Mouse (Mus musculus) monocyte, adult 2 months (primary cell): ENCODE data around the gene Tmem25.

Experiments
- DNase-seq, 2 experiments: peaks; one replicate each; pipeline ENCODE4 v3.0.0; 2022; ENCODE audit warnings: low spot score in 2 of 2, low read depth in 1 of 2

Tmem25 gene

DNA sequence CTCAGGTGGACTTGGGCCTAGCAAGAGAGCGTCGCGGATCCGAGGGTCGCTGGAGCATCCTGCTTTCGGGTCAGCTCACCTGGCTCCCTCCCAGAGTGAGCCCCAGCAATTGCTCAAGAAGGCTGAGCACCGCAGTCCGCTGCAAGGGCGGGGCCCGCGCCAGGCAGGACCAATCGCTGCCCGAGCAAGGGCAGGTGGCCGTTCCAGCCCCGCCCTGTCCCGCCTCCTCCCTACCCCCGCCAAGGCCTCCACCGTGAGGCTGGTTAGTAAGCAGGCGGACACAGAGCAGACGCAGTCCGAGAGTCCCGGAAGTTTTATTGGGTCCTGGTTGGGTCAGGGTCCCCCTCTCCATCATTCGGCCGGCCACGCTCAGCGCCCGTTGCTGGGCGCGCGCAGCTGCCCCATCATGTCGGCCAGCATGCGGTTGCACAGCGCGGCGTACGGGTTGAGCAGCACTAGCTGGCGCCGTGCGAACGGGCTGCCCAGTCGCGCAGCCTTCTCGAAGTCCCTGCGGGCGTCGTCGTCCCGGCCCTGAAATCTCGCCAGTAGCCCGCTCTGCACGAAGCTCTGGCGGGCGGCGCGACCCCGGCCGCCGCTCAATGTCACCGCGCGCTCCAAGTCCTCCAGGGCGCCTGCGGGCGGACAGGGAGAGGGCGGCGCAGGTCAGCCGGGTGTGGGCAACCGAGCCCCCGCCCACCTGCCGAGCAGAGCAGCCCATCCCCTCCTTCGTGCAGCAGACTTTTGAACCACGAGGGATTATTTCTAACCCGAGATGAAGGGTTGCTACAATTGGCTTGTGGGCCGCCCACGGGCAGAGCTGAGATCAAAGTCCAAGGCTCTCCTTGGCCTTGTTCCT is at the start of gene Tmem25:
Gene Tmem25 (minus strand): TSS at position 206 of the 856 bp plus-strand sequence.
- peak in 1 of 2 experiments; percentile 15 for DNase-seq

DNA sequence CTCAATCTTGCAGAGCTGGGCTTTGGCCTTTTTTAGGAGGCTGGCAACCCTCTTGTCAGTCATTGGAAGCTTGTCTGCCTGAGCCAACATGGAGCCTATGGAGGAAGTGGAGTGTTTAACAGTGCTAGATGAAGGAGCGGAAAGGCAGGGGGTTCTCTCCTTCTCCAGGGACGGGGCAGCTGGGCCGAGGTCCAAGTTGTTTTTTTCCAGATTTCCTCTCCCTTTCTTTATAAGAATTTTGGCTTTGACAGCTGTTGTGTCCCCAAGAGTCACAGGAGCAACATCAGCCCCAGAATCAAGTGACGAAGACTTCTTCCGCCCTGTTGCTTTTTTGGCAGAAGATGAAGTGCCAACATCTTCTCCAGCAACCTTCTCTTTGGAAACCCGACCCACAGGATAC is 48.3 kb upstream of the Tmem25 start:
- no peak for DNase-seq

GRCm38 (mm10) chr9:44841241-44841640 is 42.1 kb upstream of the Tmem25 start:
- DNase-seq, result no peak

DNA sequence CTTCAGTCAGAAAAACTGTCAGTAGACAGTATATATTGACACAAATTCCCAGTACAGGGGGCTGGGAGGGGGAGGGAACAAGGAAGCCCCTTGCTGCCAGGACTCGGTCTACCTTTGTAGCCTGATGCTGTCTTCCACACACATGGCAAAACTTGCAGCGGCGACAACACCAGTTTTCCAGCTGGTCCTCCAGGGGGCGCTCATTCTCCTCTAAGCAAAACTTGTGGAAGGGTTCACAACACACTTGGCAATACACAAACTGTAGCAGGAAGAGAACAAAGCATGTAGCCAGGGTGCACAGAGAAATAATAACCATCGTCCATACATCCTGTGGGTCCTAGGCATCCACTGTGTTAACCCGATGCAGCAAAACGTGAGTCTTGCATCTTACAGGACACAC is 37.3 kb upstream of the Tmem25 start:
- DNase-seq, result peak in 1 of 2 experiments; percentile 48

GRCm38 (mm10) chr9:44832356-44832755 is 33.2 kb upstream of the Tmem25 start:
- DNase-seq, result no peak

GRCm38 (mm10) chr9:44830506-44830905 is 31.4 kb upstream of the Tmem25 start:
- DNase-seq, result no peak

DNA sequence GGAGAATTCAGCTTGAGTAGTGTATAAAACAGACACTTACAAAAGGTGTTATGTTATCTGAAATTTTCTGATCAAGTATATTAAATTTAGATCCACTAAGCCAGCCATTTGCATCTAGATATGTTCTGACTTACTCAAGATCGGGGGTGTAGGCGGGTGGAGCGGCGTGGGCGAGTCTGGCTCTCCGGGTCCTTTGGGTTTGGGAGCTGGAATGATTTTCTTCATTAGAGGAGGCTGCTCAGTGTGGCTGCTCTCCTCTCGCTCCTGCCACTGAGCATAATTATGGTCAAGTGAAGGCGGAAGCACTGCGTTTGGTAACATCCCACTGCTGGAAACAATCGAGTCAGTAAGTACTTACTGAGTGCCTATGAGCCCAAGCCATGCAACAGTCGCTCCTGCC is 29.8 kb upstream of the Tmem25 start:
- no peak for DNase-seq

- DNase-seq, result no peak
These were observed 27.6 kb upstream of the Tmem25 start for GRCm38 (mm10) chr9:44826660-44827059.

DNA sequence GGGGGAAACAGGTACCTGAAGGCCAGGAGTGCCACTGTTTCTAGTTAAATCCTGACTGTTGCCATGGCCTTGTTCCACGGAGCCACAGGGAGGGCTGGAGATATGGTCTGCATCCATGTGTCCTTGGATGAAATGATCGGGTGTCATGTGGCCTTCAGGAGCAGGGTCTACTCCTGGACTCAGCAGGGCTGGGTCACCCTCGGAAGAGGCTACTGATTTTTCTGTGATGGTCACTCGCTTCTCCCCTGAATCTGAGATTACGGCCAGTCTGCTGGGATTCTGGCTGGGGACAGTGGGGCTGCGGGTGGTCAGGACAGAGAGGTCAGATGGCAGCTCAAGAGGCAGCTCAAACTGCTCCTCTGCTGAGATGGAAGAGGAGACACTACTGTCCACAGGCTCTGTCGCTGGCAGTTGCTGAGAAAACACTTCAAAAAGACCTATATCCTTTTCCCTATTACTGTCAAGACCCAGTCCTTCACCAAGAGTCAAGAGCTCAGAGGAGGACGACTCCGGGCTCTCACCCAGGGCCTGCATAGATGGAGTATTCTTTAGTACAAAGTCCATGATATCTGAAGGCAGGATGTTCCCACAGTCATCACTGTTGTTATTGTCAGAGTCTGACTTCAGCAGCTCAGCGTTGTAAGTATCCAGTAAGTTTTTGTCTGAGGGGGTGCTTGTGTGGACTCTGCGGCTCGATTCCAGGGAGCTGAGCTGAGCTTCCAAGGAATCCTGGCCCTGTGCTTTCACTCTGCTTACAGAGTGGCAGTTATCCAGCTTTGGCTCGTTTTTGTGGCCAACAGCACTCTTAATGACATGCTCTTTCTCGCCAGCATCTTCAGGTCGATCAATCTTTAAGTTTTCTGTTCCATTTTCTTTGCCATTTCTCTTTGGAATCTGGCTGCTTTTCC is 21.1 kb upstream of the Tmem25 start:
- no peak for DNase-seq

- DNase-seq, result no peak
These were observed 18.4 kb upstream of the Tmem25 start for GRCm38 (mm10) chr9:44817522-44817921.

DNA sequence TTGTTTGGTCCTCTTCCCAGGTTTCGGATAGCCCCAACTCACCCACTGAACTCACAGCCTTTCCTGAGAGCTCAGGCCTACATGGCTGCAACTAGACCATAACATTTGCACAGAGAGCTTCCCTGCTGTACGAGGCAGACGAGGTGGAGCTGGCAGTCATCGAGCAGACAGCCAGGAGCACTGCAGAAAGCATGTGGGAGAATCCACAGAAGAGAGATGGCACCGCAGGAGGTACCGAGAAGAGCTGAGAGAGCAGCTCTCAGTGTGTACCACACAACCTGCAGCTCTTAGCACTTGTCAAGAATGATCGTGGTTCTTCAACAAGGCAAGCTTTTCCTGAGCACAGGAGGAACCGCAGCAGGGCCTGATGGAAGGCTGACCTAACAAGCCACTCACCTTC is 15.1 kb upstream of the Tmem25 start:
- DNase-seq, result no peak

GRCm38 (mm10) chr9:44810316-44810715 is 11.2 kb upstream of the Tmem25 start:
- no peak for DNase-seq

GRCm38 (mm10) chr9:44807778-44808177 is 8.7 kb upstream of the Tmem25 start:
- DNase-seq, result no peak

- DNase-seq, result no peak
These were observed 8.0 kb upstream of the Tmem25 start for GRCm38 (mm10) chr9:44807141-44807540.

- DNase-seq, result no peak
These were observed 6.4 kb upstream of the Tmem25 start for GRCm38 (mm10) chr9:44805536-44805935.

DNA sequence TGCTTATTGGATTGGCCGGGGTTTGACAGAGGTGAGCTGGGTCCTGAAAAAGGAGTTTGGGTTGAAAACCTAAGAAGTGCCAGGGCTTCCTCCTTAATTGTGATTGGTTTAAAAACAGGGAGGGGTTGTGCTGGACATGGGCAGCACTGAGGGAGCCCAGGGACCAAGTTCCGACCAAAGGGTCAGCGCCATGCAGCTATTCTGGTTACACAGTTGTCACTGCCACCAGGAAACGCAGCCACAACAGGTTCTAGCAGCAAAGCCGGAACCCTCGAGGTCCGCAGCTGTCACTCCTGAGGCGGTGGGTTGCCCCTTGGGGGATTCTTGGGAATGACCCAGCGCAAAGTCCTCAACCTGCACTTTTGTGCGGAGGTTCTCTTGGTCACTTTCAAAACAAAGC is 5.6 kb upstream of the Tmem25 start:
- no peak for DNase-seq

GRCm38 (mm10) chr9:44802808-44803450 is 3.8 kb upstream of the Tmem25 start, which contains the start of gene Ttc36:
Gene Ttc36, minus strand, starts transcription at chr9:44803072.
- no peak for DNase-seq

DNA sequence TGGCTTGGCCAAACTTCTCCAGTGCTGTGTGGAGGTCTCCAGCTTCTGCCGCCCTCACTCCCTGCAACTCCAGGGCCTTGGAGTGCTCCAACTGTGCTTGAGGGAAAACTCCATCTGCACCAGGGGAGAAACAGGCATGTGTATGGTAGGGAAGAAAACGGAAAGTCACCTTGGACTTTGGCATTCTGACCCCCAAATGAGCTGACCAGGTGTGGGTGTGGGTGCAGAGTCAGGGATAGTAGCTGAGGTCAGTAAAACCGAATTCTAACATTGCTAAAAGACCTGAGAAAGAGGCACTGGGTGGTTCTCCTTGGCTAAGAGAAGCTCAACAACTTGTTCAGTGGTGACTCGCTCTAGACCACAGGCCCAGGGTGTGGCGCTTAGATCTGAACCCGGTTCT is 2.6 kb upstream of the Tmem25 start:
- DNase-seq, result no peak

DNA sequence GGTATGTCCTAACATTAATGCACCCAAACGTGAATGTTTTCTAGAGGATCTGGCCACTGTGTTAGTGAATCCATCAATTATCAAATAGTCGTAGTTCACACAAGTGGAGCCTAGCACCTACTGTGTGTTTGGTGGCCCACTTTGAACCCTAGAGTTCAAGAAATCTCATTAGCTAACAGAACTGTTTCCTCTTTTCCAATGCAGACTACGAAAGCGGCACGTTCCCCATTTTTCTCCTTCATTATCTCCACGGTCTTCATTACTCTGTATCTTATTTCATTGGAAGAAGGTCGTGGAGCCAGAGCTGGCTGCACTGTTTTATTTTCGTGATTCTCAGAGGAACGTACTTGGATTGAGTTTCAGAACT is 834 bp upstream of the Tmem25 start:
- DNase-seq, result no peak

DNA sequence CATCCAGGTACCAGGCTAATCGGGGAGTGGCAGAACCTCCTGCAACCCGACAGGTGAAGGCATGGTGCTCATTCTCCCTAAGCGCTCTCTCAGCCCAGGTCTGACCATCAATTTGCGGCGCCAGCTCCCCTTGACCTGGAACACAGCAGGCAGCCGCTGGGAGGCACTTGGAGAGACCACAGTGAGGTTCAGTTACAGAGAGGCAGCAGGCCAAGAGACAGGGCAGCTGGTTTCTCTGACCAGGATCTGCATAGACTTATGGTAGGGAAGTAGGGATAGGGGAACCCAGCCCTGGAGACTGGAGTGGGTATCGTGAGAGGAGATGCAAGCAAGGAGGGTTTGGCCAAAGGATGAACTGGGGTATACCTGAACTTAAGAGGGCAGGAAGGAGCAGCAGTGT is 809 bp downstream of the Tmem25 start:
- no peak for DNase-seq

DNA sequence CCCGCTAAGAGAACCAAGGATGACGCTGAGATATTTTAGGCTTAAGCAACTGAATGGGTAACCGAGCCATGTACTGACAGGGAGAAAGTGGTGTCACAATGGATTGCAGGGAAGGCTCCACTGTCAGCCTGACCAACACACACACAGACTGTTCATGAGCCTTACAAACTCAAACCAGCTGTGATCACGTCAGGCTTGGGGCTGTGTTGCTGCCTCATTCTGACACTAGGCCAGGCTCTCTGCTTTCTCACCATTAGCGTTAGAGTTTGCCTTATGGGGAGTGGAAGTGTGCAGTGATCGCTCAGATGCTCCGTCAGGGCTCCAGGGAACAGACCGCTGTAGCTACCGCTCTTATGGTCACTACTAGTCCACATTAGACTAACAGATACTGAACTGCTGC is 6.3 kb downstream of the Tmem25 start:
- no peak for DNase-seq
